Mouse (Mus musculus) hindbrain, postnatal 0 days (tissue): Measurements from ENCODE around the gene Cdc27. TPM values are rescaled to one million over a fixed set of nuclear protein-coding genes. Genes with fewer than 3 reads are reported as not detected.

Experiments used
- ATAC-seq: fragments of 200-750 bp; cut with Nextera tagmentation; 2 replicates; pipeline ENCODE4 v1.8.0; 2017; ENCODE audit warnings: mild to moderate bottlenecking, moderate TSS enrichment, moderate library complexity
- DNase-seq: peaks from one replicate; pipeline ENCODE4 v3.0.0-alpha.2; 2015; ENCODE audit warnings: low spot score
- H3K27ac ChIP-seq: fragments of 300-500 bp; sonication (generic); 2 replicates; pipeline ENCODE4 v1.5.1; 2014; ENCODE audit warnings: mild to moderate bottlenecking
- H3K27me3 ChIP-seq: fragments of 300-500 bp; sonication (generic); 2 replicates; pipeline ENCODE4 v1.6.1; 2014; ENCODE audit warnings: low read length, mixed read lengths; ENCODE audit not compliant: insufficient read depth
- H3K36me3 ChIP-seq: fragments of 300-500 bp; sonication (generic); 2 replicates; pipeline ENCODE4 v1.6.1; 2014; ENCODE audit warnings: low read length, mixed read lengths; ENCODE audit not compliant: insufficient read depth
- H3K4me1 ChIP-seq: fragments of 300-500 bp; sonication (generic); 2 replicates; pipeline ENCODE4 v1.6.1; 2014; ENCODE audit warnings: antibody characterized with exemption, low read length, mixed read lengths; ENCODE audit not compliant: insufficient read depth
- H3K4me2 ChIP-seq: fragments of 300-500 bp; sonication (generic); 2 replicates; pipeline ENCODE4 v1.6.1; 2014; ENCODE audit warnings: low read depth, mild to moderate bottlenecking, low read length, moderate library complexity, mixed read lengths
- H3K4me3 ChIP-seq: fragments of 300-500 bp; sonication (generic); 2 replicates; pipeline ENCODE4 v1.5.1; 2014; ENCODE audit warnings: low read length
- H3K9ac ChIP-seq: fragments of 300-500 bp; sonication (generic); replicated peaks from 2 replicates; pipeline ENCODE4 v1.6.1; 2014; ENCODE audit warnings: mild to moderate bottlenecking, low read length, moderate library complexity, mixed read lengths
- H3K9me3 ChIP-seq: fragments of 300-500 bp; sonication (generic); 2 replicates; pipeline ENCODE4 v1.6.1; 2016; ENCODE audit warnings: low read length, mixed read lengths
- CTCF ChIP-seq: IDR thresholded peaks from 2 replicates; pipeline ENCODE4 v1.5.1; 2016; ENCODE audit warnings: antibody characterized with exemption, control low read depth, low read depth
- WGBS: fragments of 180-500 bp; shearing (Covaris S2); extraction: QIAGEN DNeasy Blood & Tissue Kit; methylation state at CpG from one replicate; pipeline ENCODE4 v1.1.7; 2014; 5-methylcytosine and 5-hydroxymethylcytosine counted together
- polyA plus RNA-seq: library from polyadenylated mRNA; unstranded; fragments of >200 nt; fragmentation: Nextera tagmentation; extraction: Ambion mirVana; gene quantifications from 2 replicates; pipeline ENCODE4 v1.2.1, GENCODE M21; 2015
- total RNA-seq: library from RNA; depleted of rRNA; stranded (reverse); fragments of >200 nt; gene quantifications from 2 replicates; pipeline ENCODE4 v1.2.3, GENCODE M21; 2014

Gene Cdc27
- total and polyA plus RNA-seq, 2 experiments from 2014 or later = 23.8 to 39.1 TPM

- Histone ChIP-seq H3K27ac (no peak overlapping the region), H3K4me1 (0 out of 2 replicates have a peak, but pooled peaks cover 3% of the 10 kb centered on the region), H3K9me3 (no peaks in the 10 kb centered on the region), H3K9ac (no peak overlapping the region), H3K27me3 (no peaks in the 10 kb centered on the region), H3K4me3 (no peak overlapping the region), H3K4me2 (no peak overlapping the region), H3K36me3 (no peaks in the 10 kb centered on the region)
- DNase-seq = no peak
- 91% methylated on average over 4 of the region's 4 CpGs for WGBS
- no peak for TF ChIP-seq CTCF
- ATAC-seq = no peak
Measured at GRCm38 (mm10) chr11:104568326-104568725, 17.9 kb upstream of the Cdc27 start.

- no peak for TF ChIP-seq CTCF
Measured at GRCm38 (mm10) chr11:104567736-104568135, 17.3 kb upstream of the Cdc27 start.

GRCm38 (mm10) chr11:104566796-104567195, 16.4 kb upstream of the Cdc27 start:
- Histone ChIP-seq H3K4me3 (no peak overlapping the region), H3K9ac (no peak overlapping the region), H3K27ac (no peak overlapping the region), H3K4me1 (no peaks in the 10 kb centered on the region), H3K9me3 (no peaks in the 10 kb centered on the region), H3K27me3 (no peaks in the 10 kb centered on the region), H3K36me3 (no peaks in the 10 kb centered on the region), H3K4me2 (no peak overlapping the region)
- no peak for TF ChIP-seq CTCF
- 69% methylated on average over 2 of the region's 2 CpGs for WGBS
- ATAC-seq (no peak), DNase-seq (no peak)

More at GRCm38 (mm10) chr11:104567736-104568135, 17.3 kb upstream of the Cdc27 start:
- H3K36me3 ChIP-seq = no peaks in the 10 kb centered on the region
- no peak overlapping the region for H3K9ac ChIP-seq
- no peak overlapping the region for H3K4me3 ChIP-seq
- no peak for DNase-seq
- no peaks in the 10 kb centered on the region for H3K9me3 ChIP-seq
- no peak overlapping the region for H3K27ac ChIP-seq
- 0 out of 2 replicates have a peak, but pooled peaks cover 3% of the 10 kb centered on the region for H3K4me1 ChIP-seq
- H3K4me2 ChIP-seq = no peak overlapping the region
- WGBS = 77% methylated on average over 9 of the region's 9 CpGs
- H3K27me3 ChIP-seq = no peaks in the 10 kb centered on the region
- ATAC-seq = no peak

GRCm38 (mm10) chr11:104566097-104566496, 15.7 kb upstream of the Cdc27 start:
- 88% methylated on average over 6 of the region's 6 CpGs for WGBS
- no peaks in the 10 kb centered on the region for H3K4me1 ChIP-seq
- no peaks in the 10 kb centered on the region for H3K9me3 ChIP-seq
- no peak for TF ChIP-seq CTCF
- no peak overlapping the region for H3K27ac ChIP-seq
- no peaks in the 10 kb centered on the region for H3K27me3 ChIP-seq
- H3K36me3 ChIP-seq = no peaks in the 10 kb centered on the region
- no peak for ATAC-seq
- DNase-seq = no peak
- no peak overlapping the region for H3K9ac ChIP-seq
- H3K4me2 ChIP-seq = no peak overlapping the region
- H3K4me3 ChIP-seq = no peak overlapping the region

- TF ChIP-seq CTCF = no peak
- no peak for ATAC-seq
Measured at GRCm38 (mm10) chr11:104565172-104565571, 14.8 kb upstream of the Cdc27 start.

GRCm38 (mm10) chr11:104563496-104563895, 13.1 kb upstream of the Cdc27 start:
- no peaks in the 10 kb centered on the region for H3K4me1 ChIP-seq
- TF ChIP-seq CTCF = no peak
- H3K27me3 ChIP-seq = no peaks in the 10 kb centered on the region
- no peak overlapping the region for H3K4me3 ChIP-seq
- no peak overlapping the region for H3K9ac ChIP-seq
- no peak overlapping the region for H3K27ac ChIP-seq
- H3K9me3 ChIP-seq = no peaks in the 10 kb centered on the region
- DNase-seq (no peak), ATAC-seq (no peak)
- H3K36me3 ChIP-seq = no peaks in the 10 kb centered on the region
- WGBS = 60% methylated on average over 1 of the region's 1 CpGs
- no peak overlapping the region for H3K4me2 ChIP-seq

More at GRCm38 (mm10) chr11:104565172-104565571, 14.8 kb upstream of the Cdc27 start:
- Histone ChIP-seq H3K4me1 (no peaks in the 10 kb centered on the region), H3K9me3 (no peaks in the 10 kb centered on the region), H3K9ac (no peak overlapping the region), H3K27me3 (no peaks in the 10 kb centered on the region), H3K27ac (no peak overlapping the region), H3K36me3 (no peaks in the 10 kb centered on the region), H3K4me2 (no peak overlapping the region), H3K4me3 (no peak overlapping the region)
- 85% methylated on average over 9 of the region's 9 CpGs for WGBS
- DNase-seq = no peak

- ATAC-seq (no peak), DNase-seq (no peak)
- H3K27me3 ChIP-seq = no peaks in the 10 kb centered on the region
- H3K27ac ChIP-seq = no peak overlapping the region
- no peaks in the 10 kb centered on the region for H3K9me3 ChIP-seq
- H3K4me2 ChIP-seq = no peak overlapping the region
- no peaks in the 10 kb centered on the region for H3K4me1 ChIP-seq
- TF ChIP-seq CTCF = no peak
- no peak overlapping the region for H3K4me3 ChIP-seq
- 60% methylated on average over 2 of the region's 2 CpGs for WGBS
- H3K36me3 ChIP-seq = no peaks in the 10 kb centered on the region
- no peak overlapping the region for H3K9ac ChIP-seq
Measured at GRCm38 (mm10) chr11:104560971-104561370, 10.6 kb upstream of the Cdc27 start.
